Mouse (Mus musculus) ES-Bruce4 (cell line): ENCODE measurements at regions not wholly inside any gene's neighbourhood (a gene's known extent, or its start where the extent isn't known, plus 50 kb on each side); places are given as distances from the start of the nearest gene placed in this dataset.
"Not testable (repeated sequence)": the region's sequence is repeated elsewhere in the genome, so short reads cannot be mapped to it uniquely, and the experiment has no call there.

Experiments used
- H3K27ac ChIP-seq: 2 replicates; pipeline ENCODE4 v1.5.1; 2012; ENCODE audit warnings: low read length, inconsistent platforms; ENCODE audit not compliant: insufficient read depth
- H3K27me3 ChIP-seq: 2 replicates; pipeline ENCODE4 v1.6.1; 2012; ENCODE audit warnings: mild to moderate bottlenecking, low read length, inconsistent platforms; ENCODE audit not compliant: control insufficient read depth, poor library complexity, insufficient read depth, severe bottlenecking
- H3K36me3 ChIP-seq: 2 replicates; pipeline ENCODE4 v1.6.1; 2012; ENCODE audit warnings: inconsistent platforms, mild to moderate bottlenecking, low read length, moderate library complexity; ENCODE audit not compliant: control insufficient read depth, poor library complexity, insufficient read depth, severe bottlenecking
- H3K4me1 ChIP-seq: one replicate; pipeline ENCODE4 v1.8.1; 2011; ENCODE audit warnings: low read length; ENCODE audit not compliant: control insufficient read depth, insufficient read depth
- H3K4me3 ChIP-seq: 2 replicates; pipeline ENCODE4 v1.5.1; 2011; ENCODE audit warnings: low read depth, mild to moderate bottlenecking, low read length
- H3K9ac ChIP-seq: 2 replicates; pipeline ENCODE4 v1.6.1; 2012; ENCODE audit warnings: low read depth, mild to moderate bottlenecking, inconsistent platforms; ENCODE audit not compliant: poor library complexity, severe bottlenecking
- H3K9me3 ChIP-seq: replicated peaks from 2 replicates; pipeline ENCODE4 v1.6.1; 2012; ENCODE audit warnings: mild to moderate bottlenecking, low read length, inconsistent platforms; ENCODE audit not compliant: control insufficient read depth, poor library complexity, insufficient read depth, severe bottlenecking
- CTCF ChIP-seq: IDR thresholded peaks from one replicate; pipeline ENCODE4 v1.8.1; 2011; ENCODE audit warnings: low read depth, low read length
- EP300 ChIP-seq: IDR thresholded peaks from 2 replicates; pipeline ENCODE4 v1.6.1; 2011; ENCODE audit warnings: low read depth, low read length; ENCODE audit not compliant: insufficient read depth
- POLR2A ChIP-seq: IDR thresholded peaks from one replicate; pipeline ENCODE4 v1.8.1; 2011; ENCODE audit warnings: low read length; ENCODE audit not compliant: insufficient read depth

- no peaks in the 10 kb centered on the region for H3K36me3 ChIP-seq
- no peak overlapping the region for H3K9ac ChIP-seq
- TF ChIP-seq EP300 (no peak), CTCF (no peak), POLR2A (no peak)
- H3K27ac ChIP-seq, result no peak overlapping the region
- H3K27me3 ChIP-seq, result no peaks in the 10 kb centered on the region
- no peaks in the 10 kb centered on the region for H3K4me1 ChIP-seq
- H3K9me3 ChIP-seq, result no peaks in the 10 kb centered on the region
- H3K4me3 ChIP-seq, result no peak overlapping the region
These were observed 566.9 kb upstream of the Igfbp3 start for GRCm38 (mm10) chr11:7780476-7781112.

GRCm38 (mm10) chr11:7775361-7775760, 561.6 kb upstream of the Igfbp3 start:
- not testable (repeated sequence) for H3K4me1 ChIP-seq, H3K27ac ChIP-seq, H3K27me3 ChIP-seq, H3K4me3 ChIP-seq, H3K36me3 ChIP-seq, H3K9ac ChIP-seq, H3K9me3 ChIP-seq

DNA sequence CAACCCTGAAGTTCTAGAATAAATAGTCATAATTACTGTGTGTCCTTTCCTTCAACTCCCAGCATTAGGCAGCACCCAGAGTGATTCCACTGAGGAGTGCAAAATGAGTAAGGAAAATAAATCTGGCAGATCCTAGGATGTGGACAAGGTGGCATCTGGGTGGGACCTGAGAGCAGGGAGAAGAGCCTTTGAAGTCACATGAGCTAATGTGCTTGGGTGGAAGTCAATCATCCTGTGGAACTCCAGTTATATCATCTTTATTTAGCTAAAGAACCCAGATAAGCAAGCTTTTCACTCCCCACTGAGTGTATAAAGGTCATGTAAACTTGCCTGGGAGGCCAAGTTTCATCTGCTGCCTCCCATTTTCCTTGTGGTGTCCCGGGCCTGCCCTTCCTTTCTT, 551.6 kb upstream of the Igfbp3 start:
- Histone ChIP-seq H3K9ac (no peak overlapping the region), H3K27ac (no peak overlapping the region), H3K4me1 (no peaks in the 10 kb centered on the region), H3K36me3 (no peaks in the 10 kb centered on the region), H3K4me3 (no peak overlapping the region), H3K9me3 (no peaks in the 10 kb centered on the region), H3K27me3 (no peaks in the 10 kb centered on the region)
- no peak for TF ChIP-seq CTCF
- TF ChIP-seq POLR2A, result no peak
- no peak for TF ChIP-seq EP300

- Histone ChIP-seq H3K9ac (no peak overlapping the region), H3K36me3 (no peaks in the 10 kb centered on the region), H3K9me3 (no peaks in the 10 kb centered on the region), H3K4me3 (no peak overlapping the region), H3K27me3 (no peaks in the 10 kb centered on the region), H3K4me1 (no peaks in the 10 kb centered on the region), H3K27ac (no peak overlapping the region)
- TF ChIP-seq CTCF (no peak), EP300 (no peak), POLR2A (no peak)
These were observed 545.2 kb upstream of the Igfbp3 start for GRCm38 (mm10) chr11:7758862-7759467.
